Mouse (Mus musculus): ENCODE measurements around the gene Bicd2. TPM values are rescaled to one million over a fixed set of nuclear protein-coding genes. Genes with fewer than 3 reads are reported as not detected.

Bicd2 gene
- polyA plus RNA-seq, 1 experiment from 2014 or later = 49.9 TPM

- H3K9me3 ChIP-seq = no peaks in the 10 kb centered on the region
- no peaks in the 10 kb centered on the region for H3K36me3 ChIP-seq
- no peak overlapping the region for H3K27ac ChIP-seq
- H3K27me3 ChIP-seq (replicated peaks) = no peaks in the 10 kb centered on the region
- H3K4me3 ChIP-seq = no peak overlapping the region
- H3K9ac ChIP-seq = no peak overlapping the region
- no peaks in the 10 kb centered on the region for H3K4me1 ChIP-seq
- no peak for ATAC-seq (ENCODE audit: low FRiP score, low read depth)
- 79% methylated on average over 2 of the region's 2 CpGs for WGBS
- no peak overlapping the region for H3K4me2 ChIP-seq (replicated peaks)
These were observed 8.1 kb upstream of the Bicd2 start for GRCm38 (mm10) chr13:49333250-49333649.

DNA sequence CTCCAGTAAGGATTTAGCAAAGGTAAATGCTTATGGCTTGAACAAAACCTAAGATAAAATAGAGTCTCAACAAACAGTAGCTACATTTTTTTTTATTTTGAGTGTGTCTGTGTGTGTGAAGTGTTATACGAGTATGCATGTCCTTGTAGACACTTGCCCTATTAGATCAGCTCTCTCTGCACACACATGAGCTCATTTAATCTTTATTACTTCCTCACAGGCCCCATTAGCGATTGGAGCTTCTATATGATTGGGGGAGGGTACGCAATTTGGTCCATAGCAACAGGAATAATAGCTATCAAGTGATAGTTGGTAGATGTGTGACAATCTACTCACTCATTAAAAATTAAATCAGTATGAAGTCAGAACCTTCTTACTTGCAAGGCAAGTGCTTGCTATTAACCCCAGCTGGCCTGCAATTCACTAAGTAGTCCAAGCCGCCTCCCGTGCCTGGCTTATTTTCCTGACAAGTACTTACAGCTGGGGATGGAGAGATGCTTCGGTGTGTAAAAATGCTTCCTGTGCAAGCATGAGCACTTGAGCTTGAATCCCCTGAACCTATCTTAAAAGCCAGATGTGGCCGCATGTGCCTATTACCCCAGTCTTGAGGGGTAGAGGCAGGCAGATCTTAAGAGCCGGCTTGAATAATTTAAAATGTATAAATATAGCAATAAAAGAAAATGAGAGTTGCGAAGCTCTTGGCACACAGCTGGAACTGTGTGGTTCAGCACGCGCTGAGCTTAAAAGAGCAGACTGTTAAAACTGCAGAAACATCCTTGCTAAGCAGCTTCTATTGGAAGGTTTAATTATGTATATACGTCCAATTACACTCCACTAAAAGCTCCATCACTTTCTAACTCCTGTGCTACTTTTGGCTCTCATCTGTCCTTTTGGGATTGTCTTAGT, 6.1 kb upstream of the Bicd2 start:
- ATAC-seq (ENCODE audit: low FRiP score, low read depth) = no peak
- H3K4me2 ChIP-seq (replicated peaks) = no peak overlapping the region
- no peaks in the 10 kb centered on the region for H3K27me3 ChIP-seq (replicated peaks)
- 75% methylated on average over 12 of the region's 12 CpGs for WGBS
- no peak overlapping the region for H3K9ac ChIP-seq
- H3K4me1 ChIP-seq = peaks cover 9% of the 10 kb centered on the region
- no peaks in the 10 kb centered on the region for H3K9me3 ChIP-seq
- H3K36me3 ChIP-seq = no peaks in the 10 kb centered on the region
- H3K4me3 ChIP-seq = no peak overlapping the region
- no peak overlapping the region for H3K27ac ChIP-seq

GRCm38 (mm10) chr13:49338893-49339546, 2.4 kb upstream of the Bicd2 start:
- Histone ChIP-seq H3K4me3 (no peak overlapping the region), H3K36me3 (no peaks in the 10 kb centered on the region), H3K4me2 (replicated peaks) (no peak overlapping the region), H3K4me1 (peaks cover 34% of the 10 kb centered on the region), H3K9me3 (no peaks in the 10 kb centered on the region), H3K9ac (no peak overlapping the region), H3K27ac (no peak overlapping the region), H3K27me3 (replicated peaks) (no peaks in the 10 kb centered on the region)
- WGBS = 75% methylated on average over 7 of the region's 7 CpGs
- ATAC-seq (ENCODE audit: low FRiP score, low read depth) = no peak

DNA sequence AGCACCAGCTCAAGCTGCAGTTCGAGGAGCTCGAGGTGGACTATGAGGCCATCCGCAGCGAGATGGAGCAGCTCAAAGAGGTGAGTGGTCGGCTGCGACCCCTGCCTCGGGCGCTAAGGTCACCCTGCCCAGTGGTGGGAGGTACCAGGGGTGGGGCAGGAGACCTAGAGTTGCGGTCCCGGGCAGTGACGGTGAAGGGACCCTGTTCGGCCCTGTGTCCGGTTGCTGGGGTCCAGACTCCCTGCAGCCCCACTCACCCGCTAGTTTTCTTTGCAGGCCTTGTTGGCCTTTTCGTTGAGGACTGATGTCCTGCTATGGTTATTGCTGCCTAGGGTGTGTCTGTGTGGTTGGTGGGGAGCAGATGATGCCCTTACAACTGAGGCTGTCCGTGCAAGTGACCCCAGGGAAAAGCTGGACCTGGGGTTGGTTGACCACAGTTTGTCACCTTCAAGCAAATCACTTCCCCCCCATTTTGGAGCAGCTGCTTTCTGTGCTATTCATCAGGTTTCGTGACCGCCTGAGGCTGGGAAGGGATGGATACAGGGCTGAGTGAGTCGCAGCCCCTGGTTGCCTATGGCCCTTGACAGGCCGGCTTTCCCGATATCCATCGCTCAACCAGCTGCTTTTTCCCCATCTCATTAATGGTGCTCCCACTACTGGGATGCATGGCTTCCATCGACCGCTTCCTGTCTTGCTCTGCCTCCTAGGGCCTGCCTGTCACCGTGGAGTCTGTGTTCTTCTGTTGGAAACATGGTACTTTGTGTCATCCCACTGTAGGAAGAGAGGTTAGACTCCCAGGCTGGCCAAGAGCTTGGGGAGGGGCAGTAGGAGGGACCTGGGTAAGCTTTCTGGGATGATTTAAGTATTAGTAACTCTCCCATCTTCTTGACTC, 692 bp downstream of the Bicd2 start:
- 9% methylated on average over 25 of the region's 25 CpGs for WGBS
- Histone ChIP-seq H3K9me3 (no peaks in the 10 kb centered on the region), H3K36me3 (no peaks in the 10 kb centered on the region), H3K4me2 (replicated peaks) (peak overlapping the region; percentile 87), H3K27ac (peak overlapping the region; percentile 50), H3K4me1 (peaks cover 59% of the 10 kb centered on the region), H3K4me3 (peak overlapping the region; percentile 91), H3K9ac (peak overlapping the region; percentile 86), H3K27me3 (replicated peaks) (no peaks in the 10 kb centered on the region)
- ATAC-seq (ENCODE audit: low FRiP score, low read depth) = peak; percentile 46; the same call in 1 of the 2 replicates

GRCm38 (mm10) chr13:49342723-49343100, 1.3 kb downstream of the Bicd2 start:
- Histone ChIP-seq H3K27me3 (replicated peaks) (no peaks in the 10 kb centered on the region), H3K4me1 (peaks cover 59% of the 10 kb centered on the region), H3K9me3 (no peaks in the 10 kb centered on the region), H3K4me2 (replicated peaks) (peak overlapping the region; percentile 87), H3K36me3 (no peaks in the 10 kb centered on the region), H3K27ac (no peak overlapping the region), H3K9ac (peak overlapping the region; percentile 86), H3K4me3 (peak overlapping the region; percentile 91)
- ATAC-seq (ENCODE audit: low FRiP score, low read depth) = no peak

DNA sequence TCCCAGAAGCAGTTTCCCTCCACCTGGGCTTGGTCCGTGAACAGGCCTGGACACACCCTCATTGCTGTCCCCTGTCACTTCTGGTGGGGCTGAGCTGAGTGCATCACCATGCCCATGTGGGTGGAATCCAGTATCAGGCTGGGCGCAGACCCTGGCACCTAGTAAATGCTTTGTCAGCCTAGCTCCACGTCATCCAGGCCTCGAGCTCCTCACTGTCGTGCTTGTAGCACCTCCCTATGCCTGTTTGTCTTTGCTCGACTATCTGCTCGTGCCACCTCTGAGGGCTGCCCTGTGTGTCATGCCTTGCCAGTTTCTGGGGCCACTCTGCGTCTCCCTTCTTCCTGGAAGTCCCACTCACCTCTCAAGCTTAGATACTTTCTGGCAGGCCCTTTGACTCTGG, 3.2 kb downstream of the Bicd2 start:
- WGBS = 92% methylated on average over 8 of the region's 8 CpGs
- no peaks in the 10 kb centered on the region for H3K27me3 ChIP-seq (replicated peaks)
- H3K27ac ChIP-seq = no peak overlapping the region
- H3K4me2 ChIP-seq (replicated peaks) = peak overlapping the region; percentile 87
- H3K9me3 ChIP-seq = no peaks in the 10 kb centered on the region
- H3K4me1 ChIP-seq = peaks cover 56% of the 10 kb centered on the region
- H3K4me3 ChIP-seq = no peak overlapping the region
- ATAC-seq (ENCODE audit: low FRiP score, low read depth) = no peak
- H3K9ac ChIP-seq = peak overlapping the region; percentile 29; the same call in 1 of the 2 replicates
- no peaks in the 10 kb centered on the region for H3K36me3 ChIP-seq

GRCm38 (mm10) chr13:49345476-49345875, 4.1 kb downstream of the Bicd2 start:
- H3K27ac ChIP-seq = no peak overlapping the region
- no peak for ATAC-seq (ENCODE audit: low FRiP score, low read depth)
- no peaks in the 10 kb centered on the region for H3K9me3 ChIP-seq
- H3K9ac ChIP-seq = peak overlapping the region; percentile 0; the same call in 1 of the 2 replicates
- no peak overlapping the region for H3K4me3 ChIP-seq
- no peaks in the 10 kb centered on the region for H3K36me3 ChIP-seq
- H3K4me1 ChIP-seq = peaks cover 49% of the 10 kb centered on the region
- 88% methylated on average over 2 of the region's 2 CpGs for WGBS
- H3K4me2 ChIP-seq (replicated peaks) = peak overlapping the region; percentile 87
- no peaks in the 10 kb centered on the region for H3K27me3 ChIP-seq (replicated peaks)

DNA sequence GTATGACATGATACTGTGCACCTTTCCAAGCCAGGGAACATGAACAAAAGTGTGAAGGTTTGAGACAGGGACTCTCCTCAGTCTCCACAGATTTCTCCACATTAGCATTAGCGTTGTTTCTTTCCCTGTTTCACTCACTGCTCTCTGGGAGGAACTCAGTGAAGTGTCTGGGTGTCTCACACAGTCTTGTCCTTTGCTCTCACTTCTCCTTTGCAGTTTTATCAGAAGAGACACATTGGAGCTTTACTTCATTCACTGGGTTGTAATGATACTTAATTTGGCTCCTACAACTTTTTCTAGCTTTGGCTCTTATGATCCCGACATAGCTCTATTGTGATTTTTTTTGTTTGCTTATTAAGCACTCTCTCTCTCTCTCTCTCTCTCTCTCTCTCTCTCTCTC, 7.1 kb downstream of the Bicd2 start:
- ATAC-seq (ENCODE audit: low FRiP score, low read depth) = no peak
- no peak overlapping the region for H3K4me3 ChIP-seq
- H3K9me3 ChIP-seq = no peaks in the 10 kb centered on the region
- no peak overlapping the region for H3K4me2 ChIP-seq (replicated peaks)
- H3K9ac ChIP-seq = no peak overlapping the region
- H3K27me3 ChIP-seq (replicated peaks) = no peaks in the 10 kb centered on the region
- H3K27ac ChIP-seq = no peak overlapping the region
- H3K4me1 ChIP-seq = peaks cover 48% of the 10 kb centered on the region
- WGBS = 93% methylated on average over 2 of the region's 2 CpGs
- H3K36me3 ChIP-seq = no peaks in the 10 kb centered on the region

DNA sequence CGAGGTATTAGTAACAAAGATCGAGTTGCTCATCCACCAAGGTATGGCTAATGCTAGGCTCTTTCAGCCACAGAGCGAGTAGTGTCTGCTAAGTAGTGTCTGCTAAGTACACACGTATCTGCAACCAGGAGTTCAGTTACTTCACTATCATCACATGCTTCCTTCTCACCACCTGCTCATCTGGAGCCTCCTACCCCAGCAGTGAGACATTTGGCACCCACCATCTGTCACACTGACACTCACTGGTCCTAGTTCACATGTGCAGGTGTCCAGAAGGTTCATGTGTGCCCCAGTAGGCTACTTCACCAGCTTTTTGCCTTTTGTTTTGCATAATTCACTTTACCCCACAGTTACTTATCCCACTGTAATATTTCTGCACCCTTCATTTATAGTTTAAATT, 8.0 kb downstream of the Bicd2 start:
- H3K4me3 ChIP-seq = no peak overlapping the region
- no peak overlapping the region for H3K27ac ChIP-seq
- no peak overlapping the region for H3K4me2 ChIP-seq (replicated peaks)
- H3K27me3 ChIP-seq (replicated peaks) = no peaks in the 10 kb centered on the region
- H3K4me1 ChIP-seq = peaks cover 46% of the 10 kb centered on the region
- no peaks in the 10 kb centered on the region for H3K9me3 ChIP-seq
- 84% methylated on average over 4 of the region's 4 CpGs for WGBS
- no peaks in the 10 kb centered on the region for H3K36me3 ChIP-seq
- no peak for ATAC-seq (ENCODE audit: low FRiP score, low read depth)
- no peak overlapping the region for H3K9ac ChIP-seq

DNA sequence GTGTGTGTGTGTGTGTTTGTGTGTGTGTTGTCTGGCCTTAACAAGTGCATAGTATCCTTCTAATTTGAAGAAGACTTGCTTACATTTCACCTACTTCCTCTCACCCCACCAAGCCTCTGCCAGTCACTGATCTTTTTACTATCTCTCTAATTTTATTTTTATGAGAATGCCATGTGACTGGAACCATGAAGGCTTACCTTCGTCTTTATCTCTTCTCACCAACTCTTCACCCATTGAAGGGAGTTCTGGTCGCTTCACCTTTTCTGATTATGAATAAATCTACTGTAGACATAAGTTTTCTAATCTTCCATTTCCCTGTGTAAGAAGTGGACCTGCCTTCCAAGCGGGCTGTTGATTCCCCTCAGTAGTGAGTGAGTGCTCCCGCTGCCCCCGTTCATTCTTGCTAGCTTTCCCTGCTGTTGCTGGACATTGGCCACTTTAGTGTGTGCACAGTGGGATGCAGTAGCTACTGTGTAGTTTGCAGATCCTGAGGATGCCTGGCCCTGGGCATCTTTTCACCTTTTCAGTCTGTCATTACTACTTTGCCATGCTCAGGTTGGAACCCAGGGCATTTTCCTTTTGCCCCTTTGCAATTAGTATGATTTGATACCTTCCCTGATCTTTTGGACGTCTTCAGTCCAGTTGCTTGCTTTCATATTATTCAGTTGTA, 8.6 kb downstream of the Bicd2 start:
- 93% methylated on average over 6 of the region's 6 CpGs for WGBS

GRCm38 (mm10) chr13:49352581-49353159, 11.3 kb downstream of the Bicd2 start:
- Histone ChIP-seq H3K27ac (no peak overlapping the region), H3K4me1 (peaks cover 27% of the 10 kb centered on the region), H3K4me2 (replicated peaks) (no peak overlapping the region), H3K9ac (no peak overlapping the region), H3K9me3 (no peaks in the 10 kb centered on the region), H3K36me3 (peaks cover 11% of the 10 kb centered on the region; the same call in 1 of the 2 replicates), H3K27me3 (replicated peaks) (no peaks in the 10 kb centered on the region), H3K4me3 (no peak overlapping the region)
- peak; percentile 78 for ATAC-seq (ENCODE audit: low FRiP score, low read depth)
- 44% methylated on average over 3 of the region's 3 CpGs for WGBS

More for the DNA sequence above, 8.6 kb downstream of the Bicd2 start:
- no peak overlapping the region for H3K4me2 ChIP-seq (replicated peaks)
- H3K36me3 ChIP-seq = no peaks in the 10 kb centered on the region
- no peak overlapping the region for H3K27ac ChIP-seq
- H3K9ac ChIP-seq = no peak overlapping the region
- H3K4me1 ChIP-seq = peaks cover 40% of the 10 kb centered on the region
- no peak overlapping the region for H3K4me3 ChIP-seq
- no peak for ATAC-seq (ENCODE audit: low FRiP score, low read depth)
- H3K27me3 ChIP-seq (replicated peaks) = no peaks in the 10 kb centered on the region
- H3K9me3 ChIP-seq = no peaks in the 10 kb centered on the region
